Mouse (Mus musculus) E14TG2a.4 (cell line): ENCODE results near the gene Sema6d.
"Not testable (repeated sequence)": the region's sequence is repeated elsewhere in the genome, so short reads cannot be mapped to it uniquely, and the experiment has no call there.

ENCODE experiments used
- H3K27me3 ChIP-seq: 2 replicates; pipeline ENCODE4 v1.6.1; 2014; ENCODE audit warnings: low read length, control low read depth; ENCODE audit not compliant: insufficient read depth
- H3K36me3 ChIP-seq: 2 replicates; pipeline ENCODE4 v1.6.1; 2014; ENCODE audit warnings: low read length, control low read depth; ENCODE audit not compliant: insufficient read depth
- H3K4me1 ChIP-seq: replicated peaks from 2 replicates; pipeline ENCODE4 v1.6.1; 2014; ENCODE audit warnings: low read depth, low read length, control low read depth
- H3K4me3 ChIP-seq: replicated peaks from 2 replicates; pipeline ENCODE4 v1.5.1; 2014; ENCODE audit warnings: mild to moderate bottlenecking, low read length
- H3K9me3 ChIP-seq: 2 replicates; pipeline ENCODE4 v1.6.1; 2014; ENCODE audit warnings: low read length, control low read depth
- CTCF ChIP-seq: conservative IDR thresholded peaks from 2 replicates; pipeline ENCODE4 v1.5.1; 2014; ENCODE audit warnings: low read length
- NANOG ChIP-seq: IDR thresholded peaks from 2 replicates; pipeline ENCODE4 v1.6.1; 2014; ENCODE audit warnings: borderline replicate concordance, low read length, mixed read lengths
- POU5F1 ChIP-seq: IDR thresholded peaks from 2 replicates; pipeline ENCODE4 v1.6.1; 2014; ENCODE audit warnings: low read length, borderline replicate concordance

Sema6d gene

GRCm38 (mm10) chr2:124324107-124324724 is 234.4 kb downstream of the Sema6d start:
- H3K4me3 ChIP-seq, result no peak overlapping the region
- no peaks in the 10 kb centered on the region for H3K9me3 ChIP-seq
- H3K4me1 ChIP-seq, result no peaks in the 10 kb centered on the region
- TF ChIP-seq POU5F1 (no peak), CTCF (no peak), NANOG (no peak)
- H3K27me3 ChIP-seq, result no peaks in the 10 kb centered on the region
- no peaks in the 10 kb centered on the region for H3K36me3 ChIP-seq

DNA sequence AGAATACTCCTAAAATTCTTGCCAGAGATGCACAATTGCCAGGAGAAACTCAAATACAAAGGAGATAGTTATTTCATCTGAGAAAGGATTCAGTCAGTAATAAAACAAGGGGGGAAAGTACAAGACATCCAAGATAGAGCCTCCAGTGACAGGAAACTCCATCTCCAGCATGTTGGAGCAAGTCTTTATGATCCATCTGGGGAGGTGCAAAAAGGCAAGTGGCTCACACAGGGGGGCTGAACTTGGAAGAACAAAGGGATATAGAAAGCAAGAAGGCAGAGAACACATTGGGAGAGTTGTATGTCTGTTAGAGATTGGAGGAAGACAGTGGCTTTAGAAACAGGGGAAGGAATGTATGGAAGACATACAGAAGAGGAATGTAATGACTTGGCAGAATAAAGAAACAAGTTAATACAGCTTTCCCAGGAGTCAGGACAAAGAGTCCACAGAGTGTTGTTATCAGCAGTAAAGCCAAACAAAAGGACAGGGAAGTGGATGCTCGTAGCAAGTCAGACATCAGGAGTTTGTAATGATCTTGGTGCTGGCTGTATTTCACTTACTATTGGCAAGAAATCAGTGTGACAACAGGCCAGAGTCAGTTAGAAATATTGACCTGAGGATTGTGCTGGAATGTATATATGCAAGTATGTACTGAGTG is 239.8 kb downstream of the Sema6d start:
- TF ChIP-seq POU5F1 (no peak), CTCF (no peak), NANOG (no peak)
- Histone ChIP-seq H3K4me3 (no peak overlapping the region), H3K9me3 (0 out of 2 replicates have a peak, but pooled peaks cover 8% of the 10 kb centered on the region), H3K4me1 (no peaks in the 10 kb centered on the region), H3K36me3 (no peaks in the 10 kb centered on the region), H3K27me3 (no peaks in the 10 kb centered on the region)

GRCm38 (mm10) chr2:124332890-124333289 is 243.1 kb downstream of the Sema6d start:
- H3K4me1 ChIP-seq, result no peaks in the 10 kb centered on the region
- H3K9me3 ChIP-seq, result 0 out of 2 replicates have a peak, but pooled peaks cover 8% of the 10 kb centered on the region
- no peak overlapping the region for H3K4me3 ChIP-seq
- TF ChIP-seq NANOG (no peak), CTCF (no peak), POU5F1 (no peak)
- no peaks in the 10 kb centered on the region for H3K27me3 ChIP-seq
- H3K36me3 ChIP-seq, result no peaks in the 10 kb centered on the region

- not testable (repeated sequence) for H3K9me3 ChIP-seq, H3K4me3 ChIP-seq, H3K27me3 ChIP-seq, H3K36me3 ChIP-seq, H3K4me1 ChIP-seq
These were observed 244.9 kb downstream of the Sema6d start for GRCm38 (mm10) chr2:124334655-124335054.

GRCm38 (mm10) chr2:124338296-124338695 is 248.5 kb downstream of the Sema6d start:
- Histone ChIP-seq H3K4me3 (no peak overlapping the region), H3K27me3 (no peaks in the 10 kb centered on the region), H3K36me3 (no peaks in the 10 kb centered on the region), H3K9me3 (no peaks in the 10 kb centered on the region), H3K4me1 (no peaks in the 10 kb centered on the region)
- TF ChIP-seq POU5F1 (no peak), NANOG (no peak), CTCF (no peak)

- Histone ChIP-seq H3K36me3 (no peaks in the 10 kb centered on the region), H3K27me3 (no peaks in the 10 kb centered on the region), H3K4me1 (no peaks in the 10 kb centered on the region), H3K4me3 (no peak overlapping the region), H3K9me3 (peaks cover 35% of the 10 kb centered on the region)
- TF ChIP-seq POU5F1 (no peak), CTCF (no peak)
These were observed 264.4 kb downstream of the Sema6d start for GRCm38 (mm10) chr2:124354191-124354590.

DNA sequence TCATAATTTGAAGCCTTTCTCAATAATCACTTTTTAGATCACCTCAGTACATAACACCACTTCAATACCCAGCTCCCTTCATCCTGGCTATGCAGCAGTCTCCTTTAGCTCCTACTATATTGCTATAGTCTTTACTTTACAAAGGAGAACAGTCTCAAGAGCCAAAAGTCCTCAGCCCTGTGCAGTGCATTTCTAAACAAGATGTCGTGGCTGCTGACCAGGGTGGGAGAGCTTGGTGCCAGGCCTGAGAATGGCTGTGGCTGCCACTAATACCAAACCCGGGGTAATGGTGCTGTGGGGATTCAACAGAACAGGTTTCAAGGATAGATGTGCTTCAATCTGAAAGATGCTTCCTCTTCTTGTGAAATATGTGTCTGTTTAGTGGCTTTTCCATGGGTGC is 264.9 kb downstream of the Sema6d start:
- Histone ChIP-seq H3K4me1 (no peaks in the 10 kb centered on the region), H3K4me3 (no peak overlapping the region), H3K9me3 (peaks cover 34% of the 10 kb centered on the region), H3K36me3 (no peaks in the 10 kb centered on the region), H3K27me3 (no peaks in the 10 kb centered on the region)
- no peak for TF ChIP-seq NANOG
- TF ChIP-seq CTCF, result no peak
- no peak for TF ChIP-seq POU5F1

DNA sequence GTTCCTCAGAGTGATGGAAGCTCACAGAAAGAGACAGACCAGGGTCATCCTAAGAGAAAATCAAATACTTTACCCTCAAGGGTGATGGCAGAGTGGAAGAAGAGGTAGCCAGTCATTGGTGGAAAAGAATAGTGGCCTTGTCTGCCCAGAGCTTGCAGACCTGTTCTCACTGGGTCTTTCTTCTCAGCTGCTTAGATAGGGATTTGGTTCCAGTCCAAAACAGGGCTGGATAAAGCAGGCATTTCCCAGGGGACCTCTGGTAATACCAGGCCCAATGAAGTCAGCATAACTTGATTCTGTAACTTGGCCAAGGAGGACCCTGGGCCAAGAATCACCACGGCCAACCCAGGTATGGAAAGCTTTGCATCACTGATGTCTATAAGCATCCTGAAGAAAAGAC is 279.5 kb downstream of the Sema6d start:
- TF ChIP-seq CTCF (no peak), POU5F1 (no peak), NANOG (no peak)
- no peaks in the 10 kb centered on the region for H3K4me1 ChIP-seq
- H3K4me3 ChIP-seq, result no peak overlapping the region
- no peaks in the 10 kb centered on the region for H3K27me3 ChIP-seq
- no peaks in the 10 kb centered on the region for H3K36me3 ChIP-seq
- peaks cover under 1% of the 10 kb centered on the region; the same call in 1 of the 2 replicates for H3K9me3 ChIP-seq

GRCm38 (mm10) chr2:124369991-124370390 is 280.2 kb downstream of the Sema6d start:
- no peaks in the 10 kb centered on the region for H3K27me3 ChIP-seq
- no peak overlapping the region for H3K4me3 ChIP-seq
- TF ChIP-seq NANOG, result no peak
- no peak for TF ChIP-seq CTCF
- no peak for TF ChIP-seq POU5F1
- no peaks in the 10 kb centered on the region for H3K9me3 ChIP-seq
- no peaks in the 10 kb centered on the region for H3K36me3 ChIP-seq
- no peaks in the 10 kb centered on the region for H3K4me1 ChIP-seq
